Mouse (Mus musculus) erythroblast, embryonic 14.5 days (primary cell): Measurements from ENCODE around the gene Cideb.

Experiments
- GATA1 ChIP-seq: IDR thresholded peaks from 2 replicates; pipeline ENCODE4 v1.6.1; 2012; ENCODE audit warnings: low read length, inconsistent platforms, mixed read lengths
- TAL1 ChIP-seq: IDR thresholded peaks from 3 replicates; pipeline ENCODE4 v1.6.1; 2012; ENCODE audit warnings: low read length, inconsistent platforms, mixed read lengths

GRCm38 (mm10) chr14:55758363-55758784, at the start of gene Cideb:
- TF ChIP-seq GATA1: no peak
- TF ChIP-seq TAL1: no peak
